Mouse (Mus musculus): ENCODE data around the gene Trappc3l. TPM values are rescaled to one million over a fixed set of nuclear protein-coding genes. Genes with fewer than 3 reads are reported as not detected.

The Trappc3l gene
- polyA plus RNA-seq, 1 experiment from 2014 or later = not detected

DNA sequence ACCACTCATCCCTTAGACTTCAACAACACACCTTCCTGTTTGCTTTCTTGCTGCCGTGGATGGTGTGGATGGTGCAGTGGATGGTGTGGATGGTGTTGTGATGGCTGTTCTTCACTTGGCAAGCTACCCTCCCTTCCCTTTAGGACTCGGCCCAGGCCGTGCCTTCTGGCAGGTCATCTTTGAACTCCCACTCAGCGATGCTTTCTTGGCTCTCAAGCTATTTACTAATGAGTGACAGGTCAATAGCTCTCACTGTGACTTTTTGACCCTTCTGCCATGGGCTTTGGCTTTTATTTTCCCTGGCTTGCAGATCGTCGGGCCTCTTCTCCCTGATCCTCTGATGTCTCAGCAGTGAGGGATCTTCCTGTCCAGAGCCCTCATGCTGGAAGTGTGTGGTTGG, 99.0 kb downstream of the Trappc3l start:
- no peak overlapping the region for H3K27ac ChIP-seq
- no peak overlapping the region for H3K4me2 ChIP-seq
- no peak overlapping the region for H3K9ac ChIP-seq (replicated peaks)
- WGBS = 19% methylated on average over 6 of the region's 6 CpGs
- H3K4me1 ChIP-seq (replicated peaks) = no peaks in the 10 kb centered on the region
- no peaks in the 10 kb centered on the region for H3K27me3 ChIP-seq
- H3K9me3 ChIP-seq = peaks cover under 1% of the 10 kb centered on the region; the same call in 1 of the 2 replicates
- H3K36me3 ChIP-seq = no peaks in the 10 kb centered on the region
- H3K4me3 ChIP-seq (replicated peaks) = no peak overlapping the region
- no peak for ATAC-seq (ENCODE audit: insufficient number of reproducible peaks, insufficient read depth, low FRiP score, low TSS enrichment, low read depth)

DNA sequence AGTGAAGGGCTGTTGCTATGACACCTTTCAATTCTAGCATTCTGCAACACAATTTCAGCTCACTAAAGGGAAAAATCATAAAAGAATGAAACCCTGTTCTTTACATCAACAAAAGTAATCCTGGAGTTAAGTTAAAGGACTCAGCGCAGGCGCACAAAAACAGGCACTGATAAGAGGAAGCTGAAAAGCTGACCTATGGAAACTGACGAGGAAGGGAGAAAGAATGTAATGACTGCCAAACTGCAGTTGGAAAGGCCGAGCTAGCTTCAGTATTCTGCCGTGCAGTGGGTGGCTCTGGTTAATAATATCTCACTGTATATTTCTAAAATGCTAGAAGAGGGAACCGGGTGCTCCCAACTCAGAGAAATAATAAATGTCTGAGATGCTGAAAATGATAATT, 100.6 kb downstream of the Trappc3l start:
- Histone ChIP-seq H3K9me3 (peaks cover 4% of the 10 kb centered on the region; the same call in 1 of the 2 replicates), H3K27ac (no peak overlapping the region), H3K4me3 (replicated peaks) (no peak overlapping the region), H3K27me3 (no peaks in the 10 kb centered on the region), H3K9ac (replicated peaks) (no peak overlapping the region), H3K4me2 (no peak overlapping the region), H3K36me3 (no peaks in the 10 kb centered on the region), H3K4me1 (replicated peaks) (no peaks in the 10 kb centered on the region)
- WGBS = 67% methylated on average over 6 of the region's 6 CpGs
- no peak for ATAC-seq (ENCODE audit: insufficient number of reproducible peaks, insufficient read depth, low FRiP score, low TSS enrichment, low read depth)

DNA sequence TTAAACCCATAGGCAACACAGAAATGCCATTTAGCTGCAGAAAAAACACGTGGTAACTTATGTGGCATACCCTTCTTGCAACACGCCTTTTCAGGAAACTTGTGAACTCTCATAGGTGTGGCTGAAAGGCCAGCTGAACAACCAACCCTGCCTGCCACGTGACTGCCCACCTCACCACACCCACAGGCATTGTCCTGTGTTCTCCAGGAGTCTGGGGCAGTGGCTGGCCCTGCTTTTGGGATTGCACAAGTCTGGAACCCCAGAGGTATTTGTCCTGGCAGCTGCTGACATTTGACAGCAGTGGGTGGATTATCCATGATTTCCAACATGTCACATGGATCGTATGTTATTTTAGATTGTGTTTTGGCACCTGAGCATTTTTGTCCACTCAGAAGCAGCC, 102.4 kb downstream of the Trappc3l start:
- no peak for ATAC-seq (ENCODE audit: insufficient number of reproducible peaks, insufficient read depth, low FRiP score, low TSS enrichment, low read depth)
- Histone ChIP-seq H3K36me3 (no peaks in the 10 kb centered on the region), H3K27ac (no peak overlapping the region), H3K9me3 (peaks cover 8% of the 10 kb centered on the region; the same call in 1 of the 2 replicates), H3K9ac (replicated peaks) (no peak overlapping the region), H3K4me1 (replicated peaks) (no peaks in the 10 kb centered on the region), H3K27me3 (no peaks in the 10 kb centered on the region), H3K4me3 (replicated peaks) (no peak overlapping the region), H3K4me2 (no peak overlapping the region)
- whole genome bisulfite sequencing = 67% methylated on average over 4 of the region's 4 CpGs

DNA sequence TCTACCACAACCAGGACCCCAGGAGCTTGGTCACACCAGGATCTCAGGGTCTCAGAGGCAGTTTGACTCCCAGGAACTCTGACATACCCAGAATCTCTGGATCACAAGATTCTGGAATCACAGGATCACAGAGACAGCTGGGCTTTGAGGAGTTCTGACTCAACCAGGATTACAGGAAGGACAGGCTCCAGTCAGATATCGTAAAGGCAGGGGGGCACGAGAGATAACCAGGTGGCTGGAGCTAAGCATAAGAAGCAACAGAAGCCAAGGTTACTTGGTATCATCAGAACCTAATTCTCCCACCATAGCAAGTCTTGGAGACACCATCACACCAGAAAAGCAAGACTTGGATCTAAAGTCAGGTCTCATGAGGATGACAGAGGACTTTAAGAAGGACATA, 104.3 kb downstream of the Trappc3l start:
- no peaks in the 10 kb centered on the region for H3K4me1 ChIP-seq (replicated peaks)
- ATAC-seq (ENCODE audit: insufficient number of reproducible peaks, insufficient read depth, low FRiP score, low TSS enrichment, low read depth) = no peak
- 81% methylated on average over 2 of the region's 2 CpGs for whole genome bisulfite sequencing

DNA sequence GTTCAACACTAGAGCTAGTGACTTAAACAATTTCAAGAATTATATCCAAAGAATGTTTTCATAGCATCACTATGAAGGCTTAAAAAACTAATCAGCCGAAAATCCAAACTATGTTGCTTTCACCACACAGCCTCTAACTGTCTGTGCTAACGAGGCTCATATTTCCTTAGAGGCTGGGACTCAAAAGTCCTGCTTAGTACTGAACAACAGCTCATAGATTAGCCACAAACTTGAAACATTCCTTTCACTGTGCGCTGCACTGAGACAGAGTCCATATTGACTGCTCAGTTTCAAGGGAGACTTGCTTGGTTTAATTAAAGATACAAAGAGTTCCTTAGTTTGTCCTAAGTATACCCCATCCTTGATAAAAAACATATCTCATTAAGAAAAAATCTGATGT, 112.4 kb downstream of the Trappc3l start:
- no peak overlapping the region for H3K4me3 ChIP-seq (replicated peaks)
- no peaks in the 10 kb centered on the region for H3K27me3 ChIP-seq
- no peak overlapping the region for H3K9ac ChIP-seq (replicated peaks)
- no peak overlapping the region for H3K27ac ChIP-seq
- no peaks in the 10 kb centered on the region for H3K9me3 ChIP-seq
- no peak for ATAC-seq (ENCODE audit: insufficient number of reproducible peaks, insufficient read depth, low FRiP score, low TSS enrichment, low read depth)
- 60% methylated on average over 3 of the region's 3 CpGs for WGBS
- H3K4me2 ChIP-seq = no peak overlapping the region
- peaks cover 24% of the 10 kb centered on the region for H3K36me3 ChIP-seq
- peaks cover 6% of the 10 kb centered on the region; the same call in 1 of the 2 replicates for H3K4me1 ChIP-seq (replicated peaks)

More for the DNA sequence above, 104.3 kb downstream of the Trappc3l start:
- H3K27me3 ChIP-seq = no peaks in the 10 kb centered on the region
- H3K9ac ChIP-seq (replicated peaks) = no peak overlapping the region
- H3K9me3 ChIP-seq = peaks cover 8% of the 10 kb centered on the region; the same call in 1 of the 2 replicates
- H3K4me2 ChIP-seq = no peak overlapping the region
- H3K36me3 ChIP-seq = no peaks in the 10 kb centered on the region
- no peak overlapping the region for H3K27ac ChIP-seq
- no peak overlapping the region for H3K4me3 ChIP-seq (replicated peaks)

DNA sequence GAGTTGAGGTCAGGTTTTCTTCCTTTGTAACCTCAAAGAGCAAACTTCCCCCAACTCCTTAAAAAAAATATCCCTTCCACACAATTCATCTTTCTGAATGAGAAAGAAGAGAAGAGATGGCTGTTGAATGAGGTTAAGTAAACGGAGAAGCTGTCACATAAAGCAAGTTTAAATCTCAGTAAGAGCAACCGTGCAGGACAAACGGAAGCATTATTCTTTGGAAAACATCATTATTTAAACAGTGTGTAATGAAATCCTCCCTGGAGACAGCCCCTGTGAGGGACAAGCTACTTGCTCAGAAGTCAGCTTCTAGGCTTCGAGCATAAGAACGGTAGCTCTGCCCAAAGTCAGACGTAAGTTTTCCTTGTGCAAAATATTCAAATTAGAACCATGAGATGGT, 113.1 kb downstream of the Trappc3l start:
- no peaks in the 10 kb centered on the region for H3K9me3 ChIP-seq
- no peak for ATAC-seq (ENCODE audit: insufficient number of reproducible peaks, insufficient read depth, low FRiP score, low TSS enrichment, low read depth)
- no peak overlapping the region for H3K4me3 ChIP-seq (replicated peaks)
- H3K9ac ChIP-seq (replicated peaks) = no peak overlapping the region
- WGBS = 58% methylated on average over 6 of the region's 6 CpGs
- H3K36me3 ChIP-seq = peaks cover 24% of the 10 kb centered on the region
- no peak overlapping the region for H3K4me2 ChIP-seq
- H3K27me3 ChIP-seq = no peaks in the 10 kb centered on the region
- peak overlapping the region; percentile 62; the same call in 1 of the 2 replicates for H3K27ac ChIP-seq
- peaks cover 6% of the 10 kb centered on the region; the same call in 1 of the 2 replicates for H3K4me1 ChIP-seq (replicated peaks)

DNA sequence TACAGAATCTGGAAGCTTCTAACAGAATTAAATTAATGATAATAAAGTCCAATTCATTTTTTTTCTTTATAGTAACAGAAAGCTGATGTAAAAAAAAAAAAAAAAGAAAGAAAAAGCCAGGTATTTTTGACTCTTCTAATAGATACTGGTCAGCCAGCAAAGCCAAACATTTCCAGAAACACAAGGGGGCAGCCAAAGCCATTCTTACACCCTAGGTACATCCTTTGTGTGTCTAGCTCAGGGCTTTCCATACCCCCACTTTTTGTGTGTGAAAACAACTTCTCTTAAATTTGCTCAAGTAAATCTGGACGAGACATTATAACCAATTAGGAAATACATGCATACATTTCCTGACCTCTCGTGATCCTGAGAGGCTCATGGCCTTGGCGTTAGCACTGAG, 114.4 kb downstream of the Trappc3l start:
- H3K9ac ChIP-seq (replicated peaks) = no peak overlapping the region
- H3K4me3 ChIP-seq (replicated peaks) = no peak overlapping the region
- 79% methylated on average over 3 of the region's 3 CpGs for WGBS
- ATAC-seq (ENCODE audit: insufficient number of reproducible peaks, insufficient read depth, low FRiP score, low TSS enrichment, low read depth) = no peak
- H3K27ac ChIP-seq = no peak overlapping the region
- no peaks in the 10 kb centered on the region for H3K27me3 ChIP-seq
- peaks cover 6% of the 10 kb centered on the region; the same call in 1 of the 2 replicates for H3K4me1 ChIP-seq (replicated peaks)
- H3K4me2 ChIP-seq = no peak overlapping the region
- peaks cover 28% of the 10 kb centered on the region for H3K36me3 ChIP-seq
- no peaks in the 10 kb centered on the region for H3K9me3 ChIP-seq

DNA sequence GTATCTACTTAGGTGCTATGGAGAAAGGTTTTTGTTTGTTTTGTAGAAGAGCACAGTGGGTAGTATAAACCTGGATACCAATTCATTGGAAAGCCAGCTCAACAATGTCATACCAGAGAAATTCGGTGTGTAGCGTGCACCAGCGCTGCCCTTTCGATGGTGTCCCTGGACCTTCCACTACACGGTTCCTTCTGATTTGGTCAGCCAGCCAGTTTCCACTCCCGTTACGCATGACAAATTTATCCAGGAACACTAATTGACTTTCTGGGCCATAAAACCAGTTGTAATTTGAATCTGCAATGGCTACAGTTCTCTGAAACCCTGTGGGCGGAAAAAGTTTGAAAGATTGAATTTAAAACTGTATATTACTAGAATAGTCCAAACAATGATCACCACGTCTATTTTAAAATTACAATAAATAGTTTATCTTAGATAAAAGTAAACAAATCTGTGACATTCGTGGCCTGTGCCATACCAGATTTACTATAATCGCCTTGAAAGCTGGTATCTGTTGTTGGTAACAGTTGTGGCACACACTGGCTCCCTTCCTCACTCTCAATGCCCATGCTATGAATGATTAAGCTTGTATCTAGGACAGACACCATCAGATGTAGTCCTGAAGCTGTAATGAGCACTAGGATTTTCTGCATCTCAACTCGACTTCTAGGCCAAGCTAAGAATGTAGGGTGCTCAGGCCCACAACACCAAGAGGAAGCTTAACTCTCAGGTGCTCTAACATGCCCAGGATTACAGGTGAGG, 118.6 kb downstream of the Trappc3l start:
- Histone ChIP-seq H3K27ac (no peak overlapping the region), H3K9me3 (no peaks in the 10 kb centered on the region), H3K9ac (replicated peaks) (no peak overlapping the region), H3K4me3 (replicated peaks) (no peak overlapping the region), H3K4me2 (no peak overlapping the region), H3K36me3 (peaks cover 45% of the 10 kb centered on the region), H3K27me3 (no peaks in the 10 kb centered on the region), H3K4me1 (replicated peaks) (no peaks in the 10 kb centered on the region; the same call in 1 of the 2 replicates)
- no peak for ATAC-seq (ENCODE audit: insufficient number of reproducible peaks, insufficient read depth, low FRiP score, low TSS enrichment, low read depth)
- 78% methylated on average over 12 of the region's 12 CpGs for WGBS

Other genes starting within 250 kb of the Trappc3l start
- not detected in 2 replicates for gene Sult3a1, start 179.9 kb upstream of the Trappc3l start, polyA plus RNA-seq (2016; fragmentation: Nextera tagmentation; extraction: Ambion mirVana)
- 0.05 TPM in 1 of 2 replicates, not detected in the other for gene Rsph4a, start 132.5 kb upstream of the Trappc3l start, polyA plus RNA-seq (2016; fragmentation: Nextera tagmentation; extraction: Ambion mirVana)
- 28.0 and 28.1 TPM in 2 replicates for gene Zup1, start 86.3 kb upstream of the Trappc3l start, polyA plus RNA-seq (2016; fragmentation: Nextera tagmentation; extraction: Ambion mirVana)
- gene Rwdd1, start 18.0 kb upstream of the Trappc3l start, polyA plus RNA-seq (2016; fragmentation: Nextera tagmentation; extraction: Ambion mirVana) = 153 and 157 TPM in 2 replicates
- not detected in 2 replicates for gene Calhm4, start 6.7 kb downstream of the Trappc3l start, polyA plus RNA-seq (2016; fragmentation: Nextera tagmentation; extraction: Ambion mirVana)
- gene Calhm5, start 58.9 kb downstream of the Trappc3l start, polyA plus RNA-seq (2016; fragmentation: Nextera tagmentation; extraction: Ambion mirVana) = 0.06 and 0.15 TPM in 2 replicates
- gene Calhm6, start 90.4 kb downstream of the Trappc3l start, polyA plus RNA-seq (2016; fragmentation: Nextera tagmentation; extraction: Ambion mirVana) = 1.2 and 1.3 TPM in 2 replicates
- gene Dse, start 170.1 kb downstream of the Trappc3l start, polyA plus RNA-seq (2016; fragmentation: Nextera tagmentation; extraction: Ambion mirVana) = 39.0 and 42.7 TPM in 2 replicates
- gene Tspyl1, start 244.6 kb downstream of the Trappc3l start, polyA plus RNA-seq (2016; fragmentation: Nextera tagmentation; extraction: Ambion mirVana) = 84.8 and 91.3 TPM in 2 replicates